9 mouse cellular contexts compared by ENCODE assay signal in genomic region chr4:114637120-114637519, GRCm38 (mm10).
DNase-seq lines count a peak whose midpoint lies in the region; ATAC-seq and TF ChIP-seq lines count a peak whose summit lies in the region.
"Had no signal": no experiment of that assay in that cellular context is flagged by ENCODE, and none has a peak within 500 bp of the region (broad histone marks: within the 10 kb centered on the region; RNA-seq: fewer than 3 reads in every experiment).

No protein-coding gene starts in this region.

- no peak for TF ChIP-seq EP300 in heart, adult 2 months (IDR thresholded peaks at IDR 0.05; ENCODE audit: insufficient read depth, low read depth, low read length)

- no peaks in the 10 kb centered on the region for H3K36me3 ChIP-seq in heart, adult 2 months (ENCODE audit: control insufficient read depth, insufficient read depth, low read length)
- no peaks in the 10 kb centered on the region for H3K36me3 ChIP-seq in thymus, adult 2 months (ENCODE audit: control insufficient read depth, insufficient read depth, low read length)
- no peaks in the 10 kb centered on the region for H3K36me3 ChIP-seq in intestine, embryonic 16.5 days (ENCODE audit: control insufficient read depth, insufficient read depth, low read length)
- no peaks in the 10 kb centered on the region for H3K36me3 ChIP-seq in splenic B cell, adult 2 months (ENCODE audit: control insufficient read depth, insufficient read depth, low read length, poor library complexity, severe bottlenecking)
- H3K36me3 ChIP-seq: limb, embryonic 13.5 days had no signal

- no peaks in the 10 kb centered on the region for H3K79me2 ChIP-seq in heart, adult 2 months (replicated peaks; ENCODE audit: control insufficient read depth, insufficient read depth, low read length)

- TF ChIP-seq POLR2A in heart, adult 2 months (IDR thresholded peaks at IDR 0.05; ENCODE audit: insufficient read depth, low read depth, low read length) = no peak
- no peak for TF ChIP-seq POLR2A in thymus, adult 2 months (IDR thresholded peaks at IDR 0.05; ENCODE audit: control insufficient read depth, extremely low read depth, insufficient read depth, low read length, poor library complexity)

- H3K4me3 ChIP-seq in heart, adult 2 months = no peak overlapping the region
- H3K4me3 ChIP-seq in thymus, adult 2 months (ENCODE audit: control insufficient read depth, insufficient read depth, low read length) = no peak overlapping the region
- H3K4me3 ChIP-seq in intestine, embryonic 16.5 days (ENCODE audit: low read length) = no peak overlapping the region
- H3K4me3 ChIP-seq: limb, embryonic 13.5 days had no signal

- DNase-seq in heart, adult 2 months = no peak
- DNase-seq in heart, adult 9 months (ENCODE audit: low spot score in 2 of 2) = no peak
- peak; percentile 45 for DNase-seq in thymus, adult 2 months
- DNase-seq in thymus, adult 18-20 months = no peak
- DNase-seq in splenic B cell, adult 2 months (ENCODE audit: low read depth, low spot score) = peak; percentile 45
- no peak for DNase-seq in layer of hippocampus, postnatal 14 days (ENCODE audit: low spot score in 2 of 2)
- no peak for DNase-seq in gastrocnemius, postnatal 36 days

- peak; percentile 76 for TF ChIP-seq CTCF in heart, adult 2 months (IDR thresholded peaks at IDR 0.05)
- TF ChIP-seq CTCF in thymus, adult 2 months (IDR thresholded peaks at IDR 0.05; ENCODE audit: borderline replicate concordance, control insufficient read depth, extremely low read depth, insufficient read depth, low read length, poor library complexity) = no peak

- H3K4me1 ChIP-seq in heart, adult 2 months (ENCODE audit: control insufficient read depth, insufficient read depth, low read length) = peaks cover 2% of the 10 kb centered on the region
- H3K4me1 ChIP-seq in thymus, adult 2 months (replicated peaks; ENCODE audit: control insufficient read depth, insufficient read depth, low read length) = no peaks in the 10 kb centered on the region
- no peaks in the 10 kb centered on the region for H3K4me1 ChIP-seq in intestine, embryonic 16.5 days (ENCODE audit: control insufficient read depth, insufficient read depth, low read length)
- H3K4me1 ChIP-seq: limb, embryonic 13.5 days had no signal

- H3K27ac ChIP-seq in heart, adult 2 months = no peak overlapping the region
- no peak overlapping the region for H3K27ac ChIP-seq in thymus, adult 2 months (ENCODE audit: control insufficient read depth, insufficient read depth, low read length)
- H3K27ac ChIP-seq in intestine, embryonic 16.5 days (ENCODE audit: low read length) = no peak overlapping the region
- H3K27ac ChIP-seq: limb, embryonic 13.5 days had no signal

- H3K4me2 ChIP-seq in intestine, embryonic 16.5 days (ENCODE audit: low read depth, low read length) = no peak overlapping the region
- H3K4me2 ChIP-seq: limb, embryonic 13.5 days had no signal

- no peak overlapping the region for H3K9ac ChIP-seq in heart, adult 2 months (ENCODE audit: low read depth, low read length)
- no peak overlapping the region for H3K9ac ChIP-seq in intestine, embryonic 16.5 days (ENCODE audit: low read depth, low read length)
- H3K9ac ChIP-seq: limb, embryonic 13.5 days had no signal

- no peaks in the 10 kb centered on the region for H3K27me3 ChIP-seq in heart, adult 2 months (ENCODE audit: control insufficient read depth, insufficient read depth, low read length)
- no peaks in the 10 kb centered on the region for H3K27me3 ChIP-seq in thymus, adult 2 months (ENCODE audit: control insufficient read depth, insufficient read depth, low read length)
- no peaks in the 10 kb centered on the region; the same call in 1 of the 2 replicates for H3K27me3 ChIP-seq in intestine, embryonic 16.5 days (replicated peaks; ENCODE audit: control insufficient read depth, insufficient read depth, low read length)
- no peaks in the 10 kb centered on the region for H3K27me3 ChIP-seq in splenic B cell, adult 2 months (ENCODE audit: control insufficient read depth, insufficient read depth, low read length, poor library complexity, severe bottlenecking)

- no peaks in the 10 kb centered on the region for H3K9me3 ChIP-seq in intestine, embryonic 16.5 days (ENCODE audit: control insufficient read depth, low read length)
- H3K9me3 ChIP-seq: limb, embryonic 13.5 days had no signal

- 0 out of 2 replicates have a peak, but pooled peaks have one; percentile 40 for ATAC-seq in intestine, embryonic 16.5 days

- intact Hi-C loops in heart, adult 2 months (cut with DNase I) = loop anchor here (2.0 kb wide), 2 partner anchors 232 to 336 kb away; no protein-coding TSS in a partner anchor
- intact Hi-C loops in gastrocnemius, postnatal 36 days (cut with DNase I) = no loop called here

- WGBS in heart, adult 2 months = 5% methylated on average over 3 of the region's 3 CpGs
- 3% methylated on average over 3 of the region's 3 CpGs for WGBS in thymus, adult 2 months
- 23% methylated on average over 3 of the region's 3 CpGs for WGBS in intestine, embryonic 16.5 days

Comparison
In these comparisons a context has a peak if more than half of its experiments do, and no peak if none do; other contexts are left out.
1. DNase-seq: peak in thymus, adult 2 months (single experiment) and splenic B cell, adult 2 months (single experiment); none in heart, adult 2 months (0 of 2), heart, adult 9 months (0 of 2), thymus, adult 18-20 months (0 of 2), layer of hippocampus, postnatal 14 days (0 of 2) and gastrocnemius, postnatal 36 days (0 of 2).